Mouse (Mus musculus): Measurements from ENCODE around the gene Mrln.

The Mrln gene

DNA sequence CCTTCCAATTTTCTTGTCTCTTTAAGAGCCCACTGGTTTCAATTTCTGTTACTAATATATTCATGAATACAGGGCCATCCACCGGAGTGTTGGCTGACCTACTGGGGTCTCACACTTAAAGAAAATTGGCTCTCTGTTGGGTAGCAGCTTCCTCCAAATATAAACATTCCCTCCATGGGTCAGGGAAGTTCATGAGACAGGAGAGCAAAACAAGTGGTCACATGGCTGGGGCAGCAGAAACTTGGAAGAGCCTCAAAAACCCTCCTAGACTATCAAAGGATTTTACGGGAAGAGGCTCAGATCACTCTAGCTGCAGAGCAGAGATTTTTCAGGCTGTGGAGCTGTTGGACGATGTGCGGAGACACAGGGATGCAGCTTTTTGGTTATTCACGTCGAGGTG is 21.3 kb downstream of the Mrln start:
- CTCF ChIA-PET, result no interaction called here
- POLR2A ChIA-PET, result interaction anchor here in 2 of 4 experiments (0.9 to 1.0 kb wide), 2 partner anchors 19 kb away, joined by 3 read pairs; partner anchors contain the start of gene Slc16a9 (in 2 of the 2)

- POLR2A ChIA-PET, result interaction anchor here in 2 of 4 experiments (0.6 to 1.0 kb wide), 3 partner anchors 18 to 899 kb away, joined by 3 to 7 read pairs (median 3); partner anchors contain the start of gene Slc16a9 (in 1 of the 2)
- CTCF ChIA-PET, result no interaction called here
These were observed 22.1 kb downstream of the Mrln start for GRCm38 (mm10) chr10:70226608-70227007.

- CTCF ChIA-PET, result no interaction called here
- POLR2A ChIA-PET, result no interaction called here
These were observed 25.9 kb downstream of the Mrln start for GRCm38 (mm10) chr10:70230352-70230751.

DNA sequence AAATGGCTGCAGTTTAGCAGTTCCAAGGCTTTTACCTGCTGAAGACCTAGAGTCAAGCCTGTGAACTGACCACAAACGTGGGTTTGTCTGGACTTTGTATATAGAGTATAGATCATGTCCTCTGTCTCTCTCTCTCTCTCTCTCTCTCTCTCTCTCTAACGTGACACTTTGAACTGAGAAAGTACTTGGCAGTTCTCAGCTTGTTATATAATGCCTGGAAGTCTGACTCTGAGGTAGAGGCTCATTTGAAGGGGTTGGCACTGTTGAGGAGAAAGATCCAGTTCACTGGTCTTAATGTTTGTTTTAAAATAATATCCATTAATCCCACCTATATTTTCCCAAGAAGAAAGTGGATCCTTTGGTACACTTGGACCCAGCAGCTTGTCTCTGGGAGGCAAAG is 33.5 kb downstream of the Mrln start:
- CTCF ChIA-PET, result interaction anchor here in 1 of 4 experiments (0.6 kb wide), 1 partner anchor 448 kb away, joined by 3 read pairs; no protein-coding TSS in a partner anchor

DNA sequence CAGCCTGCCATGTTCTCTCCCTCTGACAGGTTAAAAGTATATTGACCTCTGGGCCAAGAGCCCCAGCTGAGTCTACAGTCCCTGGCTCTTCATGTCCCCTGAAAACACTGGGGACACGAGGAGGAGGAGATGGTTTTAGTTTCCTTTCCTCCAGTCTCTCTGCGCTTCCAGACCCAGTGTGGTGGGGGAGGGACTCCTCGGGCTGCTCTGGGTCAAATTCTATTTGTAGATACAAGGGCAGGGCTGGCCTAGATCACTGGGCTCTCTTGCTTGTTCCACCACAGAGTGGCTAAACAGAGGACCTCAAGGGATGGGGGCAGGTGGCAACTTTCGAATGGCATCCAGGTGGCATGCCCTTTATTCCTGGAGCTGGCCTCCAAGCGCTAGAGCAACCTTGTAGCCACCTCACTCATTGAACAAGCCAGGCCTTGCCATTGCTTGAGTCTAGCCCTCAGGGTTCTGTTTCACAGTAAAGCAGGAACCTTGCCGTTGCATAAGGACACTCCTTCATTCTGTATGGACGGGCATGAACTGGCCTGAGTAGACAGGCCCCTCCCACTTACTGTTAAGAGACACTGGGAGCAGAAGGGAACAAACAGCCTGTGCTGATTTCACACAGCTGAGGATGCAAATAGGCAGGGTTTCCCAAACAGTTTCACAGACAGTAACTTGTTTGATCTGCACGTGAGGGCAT is 38.4 kb downstream of the Mrln start:
- CTCF ChIA-PET, result interaction anchor here (0.6 to 4.7 kb wide), 8 partner anchors 11 to 791 kb away, joined by 3 to 25 read pairs (median 5); no protein-coding TSS in a partner anchor
- POLR2A ChIA-PET, result interaction anchor here in 3 of 4 experiments (0.6 to 4.0 kb wide), 7 partner anchors 10 to 60 kb away, joined by 3 to 20 read pairs (median 3); no protein-coding TSS in a partner anchor

More for the DNA sequence above, 33.5 kb downstream of the Mrln start:
- POLR2A ChIA-PET, result no interaction called here

- POLR2A ChIA-PET, result interaction anchor here (0.5 to 4.0 kb wide), 48 partner anchors 8 to 973 kb away, joined by 3 to 20 read pairs (median 3); partner anchors contain the start of genes Ccdc6 (in 1 of the 4) and Fam13c (in 1 of the 4)
- CTCF ChIA-PET, result interaction anchor here (0.6 to 4.7 kb wide), 33 partner anchors 9 to 1132 kb away, joined by 3 to 25 read pairs (median 4); partner anchors contain the start of gene Mrln (in 1 of the 4)
These were observed 40.6 kb downstream of the Mrln start, which contains the start of gene Slc16a9 for GRCm38 (mm10) chr10:70244921-70245558. Gene Slc16a9 (plus strand): TSS chr10:70245100.

DNA sequence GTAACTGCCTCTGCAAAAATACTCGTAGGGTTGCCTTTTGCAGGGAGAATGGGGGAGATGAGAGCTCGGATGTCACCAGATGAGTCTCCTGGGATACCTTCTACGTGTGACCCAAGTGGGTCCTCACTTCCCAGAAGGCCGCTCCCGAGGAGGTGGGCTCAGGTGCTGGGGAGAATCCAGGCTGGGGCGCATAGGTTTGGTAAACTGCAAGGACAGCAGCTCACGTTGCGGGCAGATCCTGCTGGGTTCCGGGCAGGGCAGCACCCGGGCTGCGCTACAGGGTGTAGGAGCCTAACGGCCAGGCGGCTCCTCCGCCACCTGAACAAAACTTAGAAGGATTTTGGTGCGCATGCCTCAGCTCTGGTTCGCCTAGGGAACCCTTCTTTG is 41.1 kb downstream of the Mrln start:
- CTCF ChIA-PET, result interaction anchor here (0.6 to 4.7 kb wide), 23 partner anchors 9 to 630 kb away, joined by 3 to 25 read pairs (median 4); no protein-coding TSS in a partner anchor
- POLR2A ChIA-PET, result interaction anchor here (0.5 to 4.0 kb wide), 36 partner anchors 7 to 584 kb away, joined by 3 to 20 read pairs (median 4); partner anchors contain the start of gene Ccdc6 (in 1 of the 4)

DNA sequence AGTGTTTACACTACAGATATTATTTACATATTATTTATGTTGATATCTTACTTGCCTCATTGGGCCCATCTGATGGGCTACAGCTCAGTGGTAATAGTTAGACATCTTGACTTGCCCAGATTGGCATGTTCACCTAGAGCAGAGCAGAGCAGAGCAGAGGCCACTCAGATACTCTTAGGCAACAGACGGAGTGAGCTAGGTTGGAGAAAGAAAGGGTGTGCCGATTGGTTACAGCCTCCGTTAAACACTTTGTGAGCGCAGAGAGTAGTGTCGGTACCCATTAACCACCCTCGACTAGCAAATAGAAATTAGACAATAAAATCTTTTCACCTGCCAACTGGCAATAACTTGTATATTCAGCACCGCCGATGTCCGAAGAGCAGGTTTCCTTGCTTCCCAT is 41.6 kb downstream of the Mrln start:
- ChIA-PET POLR2A (interaction anchor here (0.5 to 4.0 kb wide), 23 partner anchors 8 to 584 kb away, joined by 3 to 20 read pairs (median 4); no protein-coding TSS in a partner anchor), CTCF (interaction anchor here in 3 of 4 experiments (0.6 to 4.7 kb wide), 10 partner anchors 10 to 884 kb away, joined by 3 to 25 read pairs (median 6); no protein-coding TSS in a partner anchor)

- CTCF ChIA-PET, result no interaction called here
- POLR2A ChIA-PET, result interaction anchor here in 2 of 4 experiments (0.5 to 1.0 kb wide), 3 partner anchors 12 to 1330 kb away, joined by 3 to 5 read pairs (median 4); no protein-coding TSS in a partner anchor
These were observed 45.9 kb downstream of the Mrln start for GRCm38 (mm10) chr10:70250354-70250753.

DNA sequence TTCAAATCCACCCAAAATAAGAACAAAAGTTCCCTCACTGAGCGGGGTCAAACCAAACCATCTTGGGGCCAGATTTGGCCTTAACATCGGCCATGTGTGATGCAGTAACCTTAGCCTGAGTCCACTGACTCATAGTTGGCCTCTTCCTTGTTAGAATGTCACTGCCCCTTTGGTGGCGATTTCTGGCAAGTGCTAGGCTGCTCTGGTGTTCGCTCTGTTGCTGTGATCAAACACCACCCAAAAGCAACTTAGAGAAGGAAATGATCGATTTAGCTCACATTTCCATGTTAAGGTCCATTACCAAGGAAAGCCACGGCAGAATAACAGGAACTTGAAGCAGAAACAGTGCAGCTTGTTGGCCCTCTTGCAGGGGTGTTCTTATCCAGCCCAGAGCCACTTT is 46.3 kb downstream of the Mrln start:
- CTCF ChIA-PET, result interaction anchor here in 1 of 4 experiments (1.6 kb wide), 1 partner anchor 46 kb away, joined by 5 read pairs; no protein-coding TSS in a partner anchor
- POLR2A ChIA-PET, result interaction anchor here in 3 of 4 experiments (0.5 to 1.0 kb wide), 4 partner anchors 12 to 1331 kb away, joined by 3 to 5 read pairs (median 4); no protein-coding TSS in a partner anchor

DNA sequence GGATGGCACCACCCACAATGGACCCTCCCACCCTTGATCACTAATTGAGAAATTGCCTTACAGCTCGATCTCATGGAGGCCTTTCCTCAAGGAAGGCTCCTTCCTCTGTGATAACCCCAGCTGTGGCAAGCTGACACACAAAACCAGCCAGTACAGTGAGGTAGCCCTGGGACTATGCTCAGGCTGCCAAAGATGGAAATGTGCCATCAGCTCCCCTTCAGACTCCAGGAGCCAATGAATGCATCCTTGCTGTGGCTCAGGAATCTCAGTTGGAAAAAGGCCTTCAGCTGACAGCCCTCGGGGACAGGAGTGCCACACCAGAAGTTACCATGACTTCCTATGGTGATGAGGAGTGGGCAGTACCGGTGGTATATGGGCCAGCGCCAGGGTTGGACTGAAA is 50.2 kb downstream of the Mrln start:
- POLR2A ChIA-PET, result interaction anchor here in 2 of 4 experiments (0.9 to 1.0 kb wide), 2 partner anchors 9 to 39 kb away, joined by 4 to 5 read pairs; no protein-coding TSS in a partner anchor
- CTCF ChIA-PET, result interaction anchor here (0.6 to 1.9 kb wide), 8 partner anchors 9 to 698 kb away, joined by 3 to 10 read pairs (median 4); partner anchors contain the start of gene Slc16a9 (in 1 of the 4)

DNA sequence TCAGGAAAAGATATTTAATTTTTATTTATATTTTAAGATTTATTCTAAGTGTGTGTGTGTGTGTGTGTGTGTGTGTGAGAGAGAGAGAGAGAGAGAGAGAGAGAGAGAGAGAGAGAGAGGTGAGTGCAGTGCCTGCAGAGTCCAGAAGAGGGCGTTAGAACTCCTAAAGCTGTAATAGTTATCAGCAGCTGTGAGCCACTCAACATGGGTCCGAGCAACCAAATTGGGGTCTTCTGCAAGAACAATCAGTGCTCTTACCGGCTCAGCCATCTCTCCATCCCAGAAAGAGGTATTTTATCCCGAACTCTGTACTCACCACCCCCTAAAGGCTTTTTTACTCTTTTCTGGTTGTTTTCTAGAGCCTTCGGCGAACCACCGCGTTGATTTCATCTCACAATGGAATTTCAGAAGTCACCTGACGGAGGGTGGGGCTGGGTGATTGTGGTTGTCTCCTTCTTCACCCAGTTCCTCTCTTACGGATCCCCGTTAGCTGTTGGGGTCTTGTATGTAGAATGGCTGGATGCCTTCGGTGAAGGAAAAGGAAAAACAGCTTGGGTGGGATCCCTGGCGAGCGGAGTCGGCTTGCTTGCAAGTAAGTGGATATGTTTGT is 51.2 kb downstream of the Mrln start:
- ChIA-PET POLR2A (interaction anchor here (0.6 to 2.3 kb wide), 19 partner anchors 8 to 812 kb away, joined by 3 to 7 read pairs (median 3); partner anchors contain the start of gene Slc16a9 (in 2 of the 4)), CTCF (interaction anchor here (0.6 to 1.9 kb wide), 52 partner anchors 10 to 1723 kb away, joined by 3 to 25 read pairs (median 4); partner anchors contain the start of gene Slc16a9 (in 3 of the 4))

GRCm38 (mm10) chr10:70257029-70257428 is 52.6 kb downstream of the Mrln start:
- CTCF ChIA-PET, result interaction anchor here in 2 of 4 experiments (0.6 to 1.7 kb wide), 3 partner anchors 12 to 382 kb away, joined by 3 to 25 read pairs (median 7); partner anchors contain the start of gene Slc16a9 (in 1 of the 2)
- POLR2A ChIA-PET, result interaction anchor here in 2 of 4 experiments (1.0 to 2.3 kb wide), 6 partner anchors 9 to 60 kb away, joined by 3 to 7 read pairs (median 4); partner anchors contain the start of gene Slc16a9 (in 1 of the 2)

GRCm38 (mm10) chr10:70260904-70261303 is 56.4 kb downstream of the Mrln start:
- CTCF ChIA-PET, result interaction anchor here in 2 of 4 experiments (0.7 to 1.1 kb wide), 2 partner anchors 36 to 108 kb away, joined by 3 read pairs; no protein-coding TSS in a partner anchor
- POLR2A ChIA-PET, result interaction anchor here in 2 of 4 experiments (0.7 to 1.2 kb wide), 4 partner anchors 15 to 123 kb away, joined by 3 read pairs; no protein-coding TSS in a partner anchor

DNA sequence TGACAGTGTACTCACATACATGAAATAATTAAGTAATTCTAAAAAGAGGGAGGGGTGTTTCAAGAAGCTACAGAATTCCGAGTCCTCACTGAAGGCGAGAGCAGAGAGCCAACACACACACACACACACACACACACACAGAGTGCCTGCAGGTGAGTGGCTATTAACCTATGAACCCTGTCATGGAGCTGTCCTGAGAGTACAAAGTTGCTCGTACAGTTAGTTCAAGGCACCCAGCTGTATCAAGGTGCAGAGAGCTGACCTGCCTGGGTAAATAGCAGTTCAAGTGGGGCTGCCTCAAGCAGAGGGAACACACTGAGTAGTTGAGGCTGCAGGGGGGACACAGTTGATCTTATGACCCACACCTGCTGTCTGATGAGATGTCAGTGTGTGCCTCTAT is 57.6 kb downstream of the Mrln start:
- POLR2A ChIA-PET, result interaction anchor here in 1 of 4 experiments (1.0 to 1.6 kb wide), 3 partner anchors 11 to 32 kb away, joined by 3 to 4 read pairs (median 3); no protein-coding TSS in a partner anchor
- CTCF ChIA-PET, result interaction anchor here in 2 of 4 experiments (0.6 to 1.5 kb wide), 4 partner anchors 17 to 192 kb away, joined by 3 to 7 read pairs (median 5); partner anchors contain the start of gene Slc16a9 (in 1 of the 2)

DNA sequence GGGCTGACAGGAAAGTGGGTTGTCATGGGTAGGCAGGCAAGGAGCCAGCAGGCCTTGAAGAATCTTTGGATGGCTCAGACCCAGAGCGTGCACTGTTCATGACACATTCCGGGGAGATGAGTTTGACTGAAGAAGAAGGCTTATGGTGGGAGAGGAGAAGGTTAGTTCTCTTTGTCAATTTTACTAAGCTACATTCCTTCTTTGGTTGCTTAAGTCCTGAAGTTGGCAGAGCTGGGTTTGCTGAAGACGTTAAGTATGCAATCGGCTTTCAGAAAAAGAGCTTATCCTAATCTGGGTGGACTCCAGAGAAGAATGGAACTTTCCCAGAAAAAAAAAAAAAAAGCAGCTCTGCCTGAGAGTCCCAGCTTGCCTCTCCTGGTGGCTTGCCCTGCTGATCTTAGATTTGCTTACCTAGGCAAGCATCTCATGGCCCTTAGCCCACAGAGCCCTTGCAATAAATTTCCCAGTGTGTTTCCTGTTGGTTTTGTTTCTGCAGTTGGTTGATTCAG is 59.3 kb downstream of the Mrln start:
- ChIA-PET CTCF (interaction anchor here in 3 of 4 experiments (0.5 to 0.6 kb wide), 3 partner anchors 42 to 298 kb away, joined by 3 to 4 read pairs (median 3); no protein-coding TSS in a partner anchor), POLR2A (interaction anchor here in 2 of 4 experiments (0.6 to 1.1 kb wide), 3 partner anchors 11 to 285 kb away, joined by 3 to 5 read pairs (median 3); no protein-coding TSS in a partner anchor)
